Mouse (Mus musculus) kidney, adult 2 months (tissue): Measurements from ENCODE around the gene Slc35g2. TPM values are rescaled to one million over a fixed set of nuclear protein-coding genes. Genes with fewer than 3 reads are reported as not detected.

Experiments used
- DNase-seq: peaks from one replicate; pipeline ENCODE4 v3.0.0; 2021
- H3K27ac ChIP-seq: fragments of 200-500 bp; 2 replicates; pipeline ENCODE4 v1.5.1; 2012; ENCODE audit warnings: low read depth, low read length, control low read depth, inconsistent platforms; ENCODE audit not compliant: insufficient read depth
- H3K27me3 ChIP-seq: fragments of 200-500 bp; replicated peaks from 2 replicates; pipeline ENCODE4 v1.6.1; 2012; ENCODE audit warnings: mild to moderate bottlenecking, moderate library complexity, low read length, inconsistent platforms; ENCODE audit not compliant: control insufficient read depth, insufficient read depth
- H3K36me3 ChIP-seq: fragments of 200-500 bp; 2 replicates; pipeline ENCODE4 v1.6.1; 2012; ENCODE audit warnings: mild to moderate bottlenecking, moderate library complexity, low read length, inconsistent platforms; ENCODE audit not compliant: control insufficient read depth, insufficient read depth
- H3K4me1 ChIP-seq: fragments of 200-500 bp; 2 replicates; pipeline ENCODE4 v1.6.1; 2011; ENCODE audit warnings: low read length; ENCODE audit not compliant: control insufficient read depth, insufficient read depth
- H3K4me3 ChIP-seq: fragments of 200-500 bp; 2 replicates; pipeline ENCODE4 v1.5.1; 2011; ENCODE audit warnings: mild to moderate bottlenecking, low read depth, low read length, control low read depth; ENCODE audit not compliant: insufficient read depth
- CTCF ChIP-seq: fragments of 200-500 bp; conservative IDR thresholded peaks from 2 replicates; pipeline ENCODE4 v1.5.1; 2011; ENCODE audit warnings: low read depth, mild to moderate bottlenecking, control low read depth, low read length, moderate library complexity, mixed read lengths; ENCODE audit not compliant: insufficient read depth, insufficient read length
- POLR2A ChIP-seq: fragments of 200-500 bp; IDR thresholded peaks from one replicate; pipeline ENCODE4 v1.6.1; 2011; ENCODE audit warnings: low read depth, low read length, control low read depth
- WGBS: fragments of 180-500 bp; shearing (Covaris S2); methylation state at CpG from one replicate; pipeline ENCODE4 v1.1.7; 2018; 5-methylcytosine and 5-hydroxymethylcytosine counted together
- polyA plus RNA-seq: library from polyadenylated mRNA; depleted of rRNA; stranded (reverse); fragments of >200 nt; gene quantifications from 2 replicates; pipeline ENCODE4 v1.2.3, GENCODE M21; 2012; rRNA removed

Slc35g2 gene
- 2.1 and 2.3 TPM in 2 replicates for polyA plus RNA-seq

DNA sequence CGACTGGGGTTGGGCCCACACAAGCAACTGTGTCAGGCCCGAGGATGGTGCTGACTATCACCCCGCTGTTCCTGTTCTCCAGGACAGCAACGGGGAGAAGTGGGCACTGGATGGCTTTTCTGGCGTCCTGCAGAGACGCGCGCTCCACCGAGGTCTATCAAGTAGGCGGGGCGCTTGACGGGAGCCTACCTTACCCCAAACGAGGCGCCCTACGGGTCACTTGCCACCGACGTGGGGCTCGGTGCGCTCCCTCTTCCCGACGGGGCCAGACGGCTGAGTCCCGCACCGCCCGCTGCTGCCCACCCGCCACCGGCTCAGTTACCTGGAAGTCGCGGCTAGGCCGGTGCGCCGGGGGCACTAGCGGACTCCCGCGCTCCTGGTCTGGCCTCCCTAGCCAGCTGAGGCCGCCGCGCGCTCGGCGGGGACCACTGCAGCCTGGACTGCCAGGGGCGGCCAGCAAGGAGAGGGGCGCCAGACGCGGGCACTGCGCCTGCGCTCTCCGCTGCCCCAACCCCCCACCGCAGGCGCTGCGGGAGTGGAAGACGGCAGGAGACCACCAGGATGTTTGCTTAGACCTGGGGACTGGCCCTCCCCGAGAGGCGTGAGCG lies at the start of gene Slc35g2:
TSS of gene Slc35g2 (minus strand) at position 465 of the 608 bp plus-strand sequence.
- TF ChIP-seq CTCF (no peak), POLR2A (no peak)

DNA sequence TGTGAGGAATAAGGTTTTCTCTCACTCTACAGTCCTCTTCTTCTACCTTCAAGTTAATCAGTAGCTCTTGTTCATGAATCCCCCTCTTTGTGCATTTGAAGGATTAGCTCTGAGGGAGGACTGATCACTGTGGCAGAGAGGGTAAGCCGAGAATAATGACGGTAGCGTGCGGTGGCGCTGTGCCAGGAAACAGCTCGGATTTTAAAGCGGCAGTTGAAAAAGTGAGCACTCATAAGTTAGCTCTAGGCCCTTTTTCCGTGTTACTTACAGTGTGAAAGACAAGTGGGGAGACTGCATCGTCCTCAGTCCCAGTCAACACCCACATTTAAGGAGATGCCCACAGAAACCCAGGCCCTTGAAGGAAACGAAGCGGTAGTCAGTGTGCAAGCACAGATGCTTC lies 46.1 kb upstream of the Slc35g2 start:
- no peaks in the 10 kb centered on the region for H3K4me1 ChIP-seq
- DNase-seq = peak; percentile 40
- no peak overlapping the region for H3K4me3 ChIP-seq

More for the DNA sequence above, at the start of gene Slc35g2:
- Histone ChIP-seq H3K4me3 (peak within 1 kb of the TSS; percentile 86), H3K27ac (no peak within 1 kb of the TSS), H3K27me3 (no peaks in the 10 kb centered on the region), H3K4me1 (no peaks in the 10 kb centered on the region), H3K36me3 (no peaks in the 10 kb centered on the region)
- peak; percentile 33 for DNase-seq
- under 1% methylated on average over 55 of the region's 55 CpGs for WGBS

DNA sequence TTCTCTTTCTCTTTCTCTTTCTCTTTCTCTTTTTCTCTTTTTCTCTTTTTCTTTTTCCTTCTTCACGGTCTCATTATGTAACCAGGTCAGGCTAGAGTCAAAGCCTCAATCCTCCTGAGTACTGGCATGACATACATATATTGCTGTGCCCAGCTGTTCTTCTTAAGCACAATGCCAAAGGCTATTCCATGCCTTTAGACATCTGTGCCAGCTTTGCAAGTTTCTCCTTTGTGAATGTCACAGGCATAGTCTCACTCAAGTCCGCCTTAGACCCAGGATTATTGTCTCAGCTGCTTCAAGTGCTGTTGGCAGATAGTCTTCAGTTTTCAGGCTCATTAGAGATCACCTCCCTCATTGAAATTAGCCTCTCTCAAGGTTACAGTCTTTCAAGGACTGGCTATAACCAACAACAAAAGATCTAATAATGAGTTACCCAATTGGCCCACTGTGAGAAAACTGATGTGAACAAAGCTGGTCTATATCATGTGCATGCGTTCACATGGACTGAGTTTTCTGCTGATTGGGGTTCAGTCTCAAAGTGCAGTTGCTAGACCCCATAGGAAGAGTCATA lies 42.7 kb upstream of the Slc35g2 start:
- Histone ChIP-seq H3K27me3 (no peaks in the 10 kb centered on the region), H3K36me3 (no peaks in the 10 kb centered on the region), H3K4me3 (no peak overlapping the region), H3K4me1 (no peaks in the 10 kb centered on the region), H3K27ac (no peak overlapping the region)
- no peak for TF ChIP-seq CTCF
- TF ChIP-seq POLR2A = no peak
- 88% methylated on average over 3 of the region's 3 CpGs for WGBS
- DNase-seq = no peak

More for the DNA sequence above, 46.1 kb upstream of the Slc35g2 start:
- Histone ChIP-seq H3K27me3 (no peaks in the 10 kb centered on the region), H3K36me3 (no peaks in the 10 kb centered on the region), H3K27ac (no peak overlapping the region)
- WGBS = 26% methylated on average over 11 of the region's 11 CpGs
- TF ChIP-seq POLR2A = no peak
- no peak for TF ChIP-seq CTCF

DNA sequence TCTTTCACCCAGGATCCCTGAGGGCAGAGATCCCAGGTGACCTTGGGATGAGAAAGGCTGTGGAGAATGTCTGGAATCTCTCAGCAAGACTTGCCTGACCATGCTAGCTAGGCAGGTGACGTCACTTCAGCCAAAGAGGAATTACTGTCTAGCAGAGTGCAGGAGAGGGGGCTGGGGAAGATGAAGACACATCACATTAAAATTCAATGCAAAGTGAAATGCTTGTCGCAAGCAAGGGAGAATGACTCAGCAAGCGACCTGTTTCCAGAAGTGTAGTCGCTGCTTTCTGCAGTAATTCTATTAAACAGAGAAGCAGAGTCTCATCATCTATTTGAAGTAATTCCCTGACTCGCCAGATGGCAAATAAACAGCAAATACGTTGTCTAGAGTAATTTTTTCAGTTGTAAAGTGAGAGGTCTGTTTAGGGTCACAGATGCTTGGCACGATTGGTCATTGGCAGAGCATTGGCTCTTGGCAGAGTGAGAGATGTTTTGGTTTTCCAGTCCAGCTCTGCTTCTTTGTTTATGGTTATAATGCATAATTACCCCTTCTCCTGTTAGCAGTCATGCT lies 35.2 kb upstream of the Slc35g2 start:
- TF ChIP-seq POLR2A (no peak), CTCF (no peak)
- DNase-seq = peak; percentile 38

DNA sequence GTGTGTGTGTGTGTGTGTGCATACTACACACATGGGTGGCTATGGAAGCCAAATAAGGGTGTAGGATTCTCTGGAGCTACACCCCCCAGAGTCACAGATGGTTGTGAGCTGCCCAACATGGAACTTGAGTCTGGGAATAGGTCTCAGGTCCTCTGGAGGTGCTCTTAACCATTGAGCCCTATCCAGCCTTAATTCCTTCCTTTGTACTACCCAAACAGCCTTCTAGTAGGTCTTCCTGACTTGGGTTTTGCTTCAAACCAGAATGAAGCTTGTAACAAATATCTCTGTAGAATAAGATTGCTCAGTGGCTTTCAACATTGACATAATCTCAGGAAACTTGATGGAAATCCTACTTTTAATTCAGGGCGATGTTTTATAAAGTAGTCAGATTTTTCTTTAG lies 34.6 kb upstream of the Slc35g2 start:
- H3K4me1 ChIP-seq = no peaks in the 10 kb centered on the region; the same call in 1 of the 2 replicates
- DNase-seq = no peak
- no peak overlapping the region for H3K4me3 ChIP-seq
- TF ChIP-seq CTCF = no peak
- TF ChIP-seq POLR2A = no peak
- 94% methylated on average over 1 of the region's 1 CpGs for WGBS
- no peak overlapping the region for H3K27ac ChIP-seq
- H3K27me3 ChIP-seq = no peaks in the 10 kb centered on the region
- no peaks in the 10 kb centered on the region for H3K36me3 ChIP-seq

More for the DNA sequence above, 35.2 kb upstream of the Slc35g2 start:
- no peak overlapping the region for H3K27ac ChIP-seq
- WGBS = 48% methylated on average over 7 of the region's 7 CpGs
- H3K4me3 ChIP-seq = no peak overlapping the region
- no peaks in the 10 kb centered on the region for H3K27me3 ChIP-seq
- no peaks in the 10 kb centered on the region; the same call in 1 of the 2 replicates for H3K4me1 ChIP-seq
- no peaks in the 10 kb centered on the region for H3K36me3 ChIP-seq

DNA sequence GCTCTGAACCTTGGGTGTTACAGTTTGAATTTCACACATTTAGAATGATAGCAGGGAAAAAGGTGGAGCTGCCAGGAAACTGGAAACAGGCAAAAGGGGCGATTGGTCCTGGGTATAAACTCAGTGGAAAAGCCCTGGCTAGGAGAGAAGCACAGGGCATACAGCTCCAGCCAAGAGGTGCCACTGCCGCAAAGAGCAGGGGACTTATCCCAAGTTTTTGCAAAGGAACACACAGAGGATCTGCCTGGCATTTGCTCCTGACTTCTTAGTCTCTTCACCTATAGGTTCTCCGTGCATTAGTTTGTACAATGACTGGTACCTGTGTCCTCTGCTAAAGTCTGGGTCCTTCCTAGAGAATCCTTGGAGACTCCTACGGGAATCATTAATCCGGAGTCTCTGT lies 32.3 kb upstream of the Slc35g2 start:
- no peak overlapping the region for H3K27ac ChIP-seq
- 66% methylated on average over 5 of the region's 5 CpGs for WGBS
- H3K4me3 ChIP-seq = no peak overlapping the region
- H3K4me1 ChIP-seq = no peaks in the 10 kb centered on the region; the same call in 1 of the 2 replicates
- H3K36me3 ChIP-seq = no peaks in the 10 kb centered on the region
- H3K27me3 ChIP-seq = no peaks in the 10 kb centered on the region
- no peak for TF ChIP-seq CTCF
- TF ChIP-seq POLR2A = no peak
- DNase-seq = no peak

DNA sequence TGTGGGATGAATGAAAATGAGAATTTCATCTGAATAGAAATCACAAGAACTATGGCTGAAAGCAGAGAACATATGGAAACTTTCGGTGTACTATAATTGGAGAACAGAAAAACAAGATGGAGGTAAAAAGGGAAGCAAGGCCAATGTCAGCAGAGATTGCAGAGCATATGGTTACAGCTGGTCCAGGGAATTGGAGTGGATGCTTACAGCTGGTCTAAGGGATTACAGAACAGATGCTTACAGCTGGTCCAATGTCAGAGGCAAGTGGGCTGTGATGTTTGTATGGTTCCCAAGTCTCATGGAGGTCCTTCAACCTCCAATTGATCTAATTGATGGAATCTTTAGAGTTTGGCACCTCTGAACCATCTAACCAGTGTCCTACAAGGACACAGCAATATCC lies 31.2 kb upstream of the Slc35g2 start:
- Histone ChIP-seq H3K27me3 (no peaks in the 10 kb centered on the region), H3K27ac (no peak overlapping the region), H3K36me3 (no peaks in the 10 kb centered on the region), H3K4me1 (no peaks in the 10 kb centered on the region; the same call in 1 of the 2 replicates), H3K4me3 (no peak overlapping the region)
- no peak for DNase-seq
- 92% methylated on average over 1 of the region's 1 CpGs for WGBS
- no peak for TF ChIP-seq POLR2A
- TF ChIP-seq CTCF = no peak
